Mouse (Mus musculus) layer of hippocampus, postnatal 36 days (tissue): ENCODE data around the gene Apol7a. TPM values are rescaled to one million over a fixed set of nuclear protein-coding genes. Genes with fewer than 3 reads are reported as not detected.

Experiments
- DNase-seq, 2 experiments: peaks; one replicate each; pipeline ENCODE4 v3.0.0; 2022
- total RNA-seq, 2 experiments: library from RNA; stranded (reverse); gene quantifications; 2 replicates each; pipeline ENCODE4 v1.2.3; 2021

The Apol7a gene
- total RNA-seq, 2 experiments from 2014 or later = 0.15 TPM; not detected in 1

DNA sequence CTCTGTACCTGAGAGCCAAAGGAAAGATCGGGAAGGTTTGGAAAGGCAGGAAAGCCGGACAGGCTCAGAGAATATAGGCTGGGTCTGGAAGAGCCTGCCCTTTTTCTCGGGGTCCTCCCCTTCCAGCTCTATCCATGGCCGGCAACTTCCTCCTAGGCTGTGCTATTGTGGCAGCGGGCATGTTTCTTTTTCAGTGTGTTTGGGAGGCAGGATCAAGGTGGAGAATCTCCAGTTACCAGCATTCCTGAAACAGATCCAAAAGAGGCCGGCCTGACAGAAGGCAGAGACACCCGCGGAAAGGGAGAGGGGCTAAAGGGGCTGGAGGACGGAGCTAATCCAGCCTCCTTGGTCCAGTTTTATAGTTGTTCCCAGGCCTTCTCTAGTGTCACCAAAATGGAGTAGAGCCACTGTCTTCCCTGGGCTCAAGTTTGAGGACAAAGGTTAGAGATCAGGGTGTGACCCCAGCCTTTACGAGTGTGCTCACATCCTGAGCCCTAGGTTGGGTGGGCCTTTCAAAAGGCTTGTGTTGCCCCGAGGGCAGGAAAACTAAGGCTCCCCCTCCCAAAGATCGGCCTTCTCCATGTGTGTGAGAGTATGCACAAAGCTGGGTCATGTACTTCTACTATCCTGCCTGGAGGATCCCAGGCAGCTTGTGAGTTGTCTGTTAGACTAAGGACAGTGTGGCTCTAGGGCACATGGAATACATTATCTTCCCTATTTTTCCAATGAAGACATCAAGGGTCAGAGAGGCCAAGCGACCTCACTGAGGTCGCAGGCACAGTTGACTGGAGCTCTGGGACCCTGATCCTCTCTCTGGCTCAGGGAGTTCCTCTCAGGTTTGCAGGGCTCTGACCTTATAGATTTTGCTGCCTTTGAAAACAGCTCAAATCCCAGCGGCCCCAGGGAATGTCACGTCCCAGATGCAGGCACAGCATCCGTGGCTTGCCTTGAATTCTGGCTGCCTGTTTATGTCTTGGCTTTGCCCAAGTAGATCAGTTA lies 54.5 kb downstream of the Apol7a start:
- no peak for DNase-seq

DNA sequence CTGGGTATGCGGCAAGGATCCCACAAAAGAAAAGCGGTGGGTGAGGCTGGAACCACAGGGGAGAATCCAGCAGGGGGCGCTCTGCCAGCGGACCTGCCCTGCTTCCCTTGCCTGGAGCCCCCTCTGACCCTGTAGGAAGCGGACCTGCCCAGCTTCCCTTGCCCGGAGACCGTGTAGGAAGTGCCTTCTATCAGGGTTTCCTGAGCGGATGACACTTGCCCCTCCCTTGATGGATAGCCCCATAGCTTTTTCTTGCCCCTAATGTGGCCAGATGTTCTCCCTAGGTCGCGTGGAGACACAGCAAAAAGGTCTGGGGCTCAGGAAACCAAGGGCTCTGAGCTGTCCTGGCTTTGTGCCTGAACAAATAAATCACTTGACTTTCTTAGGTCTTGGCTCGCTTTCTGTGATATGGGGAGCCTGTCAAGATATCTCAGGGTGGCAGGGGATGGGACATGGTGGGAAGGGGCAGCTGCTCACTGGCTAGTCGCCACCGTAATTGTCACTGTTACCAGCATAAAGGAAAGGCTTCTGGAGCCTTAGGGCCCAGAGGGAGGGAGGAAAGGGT lies 55.3 kb downstream of the Apol7a start:
- peak in 1 of 2 experiments; percentile 48 for DNase-seq

DNA sequence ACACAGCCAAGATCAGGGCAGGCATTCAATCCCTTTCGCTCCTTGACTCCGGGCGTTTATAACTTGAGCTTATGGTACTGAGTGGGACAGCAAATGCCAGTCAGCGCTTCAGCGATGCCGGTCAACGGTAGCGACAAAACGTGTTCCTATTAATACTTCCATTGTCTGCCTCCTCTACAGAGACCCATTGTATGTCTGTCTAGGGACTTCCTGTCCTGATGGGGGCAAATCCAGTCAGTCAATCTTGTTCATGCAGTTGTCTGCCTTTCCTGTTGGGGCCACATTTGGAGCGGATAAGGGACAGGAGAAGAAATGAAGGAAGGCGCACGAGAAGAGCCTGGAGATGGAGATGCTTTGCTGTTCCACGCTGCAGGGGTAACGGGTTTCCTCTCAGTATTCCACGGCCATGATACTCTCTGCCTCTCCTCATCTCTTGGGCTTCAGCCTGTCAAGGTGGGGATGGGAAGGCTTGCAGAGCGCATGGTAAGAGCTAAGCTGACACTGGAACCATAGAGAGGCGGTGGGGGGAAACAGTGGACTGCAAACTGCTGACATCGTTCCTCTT lies 55.9 kb downstream of the Apol7a start:
- DNase-seq = no peak

- no peak for DNase-seq
Measured at GRCm38 (mm10) chr15:77342005-77342404, 56.9 kb downstream of the Apol7a start.

DNA sequence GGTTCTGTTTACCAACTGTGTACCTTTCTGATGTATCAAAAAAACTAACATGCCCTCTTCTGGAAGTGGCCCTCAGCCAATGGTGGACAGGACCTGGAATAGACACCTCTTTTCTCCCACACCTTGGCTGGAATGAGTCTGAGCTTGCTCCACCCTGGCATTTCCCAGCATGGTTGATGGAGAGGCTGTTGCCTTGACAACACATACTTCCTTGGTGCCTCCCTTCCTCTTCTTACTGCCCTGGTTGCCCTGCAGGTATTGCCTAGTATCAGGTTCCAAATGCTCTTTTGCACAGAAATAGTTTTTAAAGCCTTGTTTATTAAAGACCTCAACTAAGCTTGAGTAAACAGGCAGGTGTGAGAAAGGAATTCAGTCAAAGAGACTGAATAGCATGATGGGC lies 58.3 kb downstream of the Apol7a start:
- DNase-seq = no peak

DNA sequence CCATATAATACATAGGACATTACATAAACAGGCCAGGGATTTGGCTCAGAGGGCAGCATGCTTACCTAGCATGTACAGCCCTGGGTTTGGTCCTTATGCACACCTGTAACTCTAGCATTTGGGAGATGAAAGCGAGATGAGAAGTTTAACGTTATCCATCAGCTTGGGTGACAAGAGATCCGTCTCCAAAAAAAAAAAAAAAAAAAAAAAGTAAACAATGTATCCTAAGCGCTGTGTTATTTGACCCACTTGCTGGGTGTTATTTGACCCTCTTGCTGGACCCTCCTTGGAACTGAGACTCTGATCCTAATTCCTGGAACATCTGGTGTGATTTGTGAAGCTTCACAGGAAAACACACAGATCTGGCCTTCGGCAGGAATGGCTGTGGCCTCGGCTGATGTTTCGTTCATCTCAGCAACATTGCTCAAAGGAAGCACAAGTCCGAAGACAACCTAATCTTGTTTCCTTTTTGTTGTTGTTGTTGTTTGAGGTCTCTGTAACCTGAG lies 59.9 kb downstream of the Apol7a start:
- no peak for DNase-seq

GRCm38 (mm10) chr15:77338451-77338850 lies 60.5 kb downstream of the Apol7a start:
- no peak for DNase-seq

Other genes with a start within 250 kb of the Apol7a start
- 100 to 1,000 TPM; 239 to 256 TPM for gene Rbfox2, start 92.1 kb downstream of the Apol7a start, total RNA-seq
- not detected for gene Apol9a, start 12.0 kb upstream of the Apol7a start, total RNA-seq
- gene Apol7b, start 48.4 kb upstream of the Apol7a start, total RNA-seq = not detected
- gene Apol10a, start 77.9 kb upstream of the Apol7a start, total RNA-seq = not detected
- gene Apol11a, start 109.2 kb upstream of the Apol7a start, total RNA-seq = not detected
- not detected for gene Apol7c, start 134.2 kb upstream of the Apol7a start, total RNA-seq
- not detected for gene 1700025B11Rik, start 162.8 kb upstream of the Apol7a start, total RNA-seq
- under 1 TPM; 0.20 to 0.38 TPM for gene Apol10b, start 197.0 kb upstream of the Apol7a start, total RNA-seq
- gene Gm36245, start 200.1 kb upstream of the Apol7a start, total RNA-seq = not detected
- not detected for gene Apol11b, start 244.2 kb upstream of the Apol7a start, total RNA-seq